Mouse (Mus musculus) liver, postnatal 0 days (tissue): Measurements from ENCODE around the gene Hyal1. TPM values are rescaled to one million over a fixed set of nuclear protein-coding genes. Genes with fewer than 3 reads are reported as not detected.

Experiments used
- ATAC-seq: fragments of 200-750 bp; cut with Nextera tagmentation; 2 replicates; pipeline ENCODE4 v1.8.0; 2017; ENCODE audit warnings: mild to moderate bottlenecking, moderate library complexity
- DNase-seq: peaks from one replicate; pipeline ENCODE4 v3.0.0-alpha.2; 2016
- H3K27ac ChIP-seq: fragments of 300-500 bp; sonication (generic); 2 replicates; pipeline ENCODE4 v1.5.1; 2014; ENCODE audit warnings: antibody characterized with exemption, moderate library complexity, mild to moderate bottlenecking, low read depth
- H3K27me3 ChIP-seq: fragments of 300-500 bp; sonication (generic); 2 replicates; pipeline ENCODE4 v1.6.1; 2014; ENCODE audit warnings: low read length, control low read depth, mixed read lengths; ENCODE audit not compliant: insufficient read depth
- H3K36me3 ChIP-seq: fragments of 300-500 bp; sonication (generic); replicated peaks from 2 replicates; pipeline ENCODE4 v1.6.1; 2014; ENCODE audit warnings: mild to moderate bottlenecking, control low read depth, low read length, moderate library complexity, mixed read lengths; ENCODE audit not compliant: insufficient read depth
- H3K4me1 ChIP-seq: fragments of 300-500 bp; sonication (generic); 2 replicates; pipeline ENCODE4 v1.6.1; 2014; ENCODE audit warnings: antibody characterized with exemption, mild to moderate bottlenecking, control low read depth; ENCODE audit not compliant: insufficient read depth
- H3K4me2 ChIP-seq: fragments of 300-500 bp; sonication (generic); 2 replicates; pipeline ENCODE4 v1.6.1; 2014; ENCODE audit warnings: low read depth, mild to moderate bottlenecking, low read length, moderate library complexity, mixed read lengths
- H3K4me3 ChIP-seq: fragments of 300-500 bp; sonication (generic); 2 replicates; pipeline ENCODE4 v1.5.1; 2014; ENCODE audit warnings: low read depth, low read length
- H3K9ac ChIP-seq: fragments of 300-500 bp; sonication (generic); replicated peaks from 2 replicates; pipeline ENCODE4 v1.6.1; 2014; ENCODE audit warnings: mild to moderate bottlenecking, moderate library complexity
- H3K9me3 ChIP-seq: fragments of 300-500 bp; sonication (generic); 2 replicates; pipeline ENCODE4 v1.6.1; 2016; ENCODE audit warnings: mild to moderate bottlenecking, control low read depth, low read length, mixed read lengths
- CTCF ChIP-seq: sonication (generic); IDR thresholded peaks from 2 replicates; pipeline ENCODE4 v1.5.1; 2016; ENCODE audit warnings: antibody characterized with exemption, low read depth
- EP300 ChIP-seq: IDR thresholded peaks from 2 replicates; pipeline ENCODE4 v1.6.1; 2016; ENCODE audit warnings: antibody characterized with exemption, low read depth, mild to moderate bottlenecking
- WGBS: fragments of 180-500 bp; shearing (Covaris S2); extraction: QIAGEN DNeasy Blood & Tissue Kit; methylation state at CpG from one replicate; pipeline ENCODE4 v1.1.7; 2014; ENCODE audit not compliant: insufficient replicate concordance; 5-methylcytosine and 5-hydroxymethylcytosine counted together
- polyA plus RNA-seq: library from polyadenylated mRNA; unstranded; fragments of >200 nt; fragmentation: Nextera tagmentation; extraction: Ambion mirVana; gene quantifications from 2 replicates; pipeline ENCODE4 v1.2.1, GENCODE M21; 2015

Hyal1 gene
- polyA plus RNA-seq, 1 experiment from 2014 or later, result 3.3 TPM

DNA sequence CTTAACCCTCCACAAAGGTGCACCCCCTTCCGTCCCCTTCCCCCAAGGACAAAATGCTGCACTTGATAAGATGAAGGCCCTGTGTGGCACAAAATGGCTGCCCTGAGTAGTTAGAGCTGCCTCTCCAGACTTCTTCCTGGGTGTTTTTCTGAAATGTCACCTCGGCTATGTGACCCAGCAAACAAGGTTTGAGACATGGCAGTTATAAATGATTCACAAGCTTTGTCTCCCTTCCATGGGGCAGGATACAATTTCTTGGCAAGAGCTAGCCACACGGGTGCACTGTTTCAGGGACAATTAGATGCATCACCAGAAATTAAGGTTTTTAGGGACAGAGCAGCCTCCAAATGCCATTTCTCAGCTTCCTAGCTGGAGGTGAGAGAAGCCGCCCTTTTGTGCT, 36.3 kb upstream of the Hyal1 start:
- ATAC-seq, result no peak
- TF ChIP-seq CTCF (0 out of 2 replicates have a peak, but pooled peaks have one; percentile 4), EP300 (no peak)

DNA sequence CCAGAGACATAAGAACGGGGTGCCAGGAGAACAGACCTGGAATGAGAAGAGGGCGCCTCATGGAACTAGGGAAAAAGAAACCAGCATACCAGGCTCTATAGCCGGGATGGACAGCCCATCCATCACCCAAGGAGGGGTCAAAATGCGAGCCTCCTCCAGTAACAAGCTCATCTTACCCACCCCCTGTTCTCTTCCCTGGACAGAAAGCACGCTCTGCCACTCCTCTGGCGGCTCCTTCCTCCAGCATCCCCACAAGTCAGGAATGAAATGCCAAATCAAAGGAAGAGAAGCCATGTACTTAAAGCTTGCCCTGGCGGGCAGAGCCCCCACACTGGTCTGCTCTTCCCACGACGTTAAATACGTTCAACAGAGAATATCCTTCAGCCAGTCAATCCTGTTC, 35.7 kb upstream of the Hyal1 start:
- no peak overlapping the region for H3K9ac ChIP-seq
- H3K27me3 ChIP-seq, result no peaks in the 10 kb centered on the region
- no peak overlapping the region for H3K27ac ChIP-seq
- H3K4me3 ChIP-seq, result no peak overlapping the region
- H3K36me3 ChIP-seq, result peaks cover 30% of the 10 kb centered on the region
- TF ChIP-seq EP300, result no peak
- TF ChIP-seq CTCF, result no peak
- H3K4me2 ChIP-seq, result peak overlapping the region; percentile 96
- ATAC-seq, result no peak
- peaks cover 28% of the 10 kb centered on the region for H3K4me1 ChIP-seq
- no peaks in the 10 kb centered on the region for H3K9me3 ChIP-seq
- WGBS, result 50% methylated on average over 10 of the region's 10 CpGs
- DNase-seq, result no peak

More for the DNA sequence above, 36.3 kb upstream of the Hyal1 start:
- no peak overlapping the region for H3K9ac ChIP-seq
- no peak for DNase-seq
- 66% methylated on average over 4 of the region's 4 CpGs for WGBS
- H3K4me2 ChIP-seq, result no peak overlapping the region
- H3K4me3 ChIP-seq, result no peak overlapping the region
- no peaks in the 10 kb centered on the region for H3K27me3 ChIP-seq
- H3K4me1 ChIP-seq, result peaks cover 33% of the 10 kb centered on the region
- no peaks in the 10 kb centered on the region for H3K9me3 ChIP-seq
- no peak overlapping the region for H3K27ac ChIP-seq
- peaks cover 30% of the 10 kb centered on the region for H3K36me3 ChIP-seq

DNA sequence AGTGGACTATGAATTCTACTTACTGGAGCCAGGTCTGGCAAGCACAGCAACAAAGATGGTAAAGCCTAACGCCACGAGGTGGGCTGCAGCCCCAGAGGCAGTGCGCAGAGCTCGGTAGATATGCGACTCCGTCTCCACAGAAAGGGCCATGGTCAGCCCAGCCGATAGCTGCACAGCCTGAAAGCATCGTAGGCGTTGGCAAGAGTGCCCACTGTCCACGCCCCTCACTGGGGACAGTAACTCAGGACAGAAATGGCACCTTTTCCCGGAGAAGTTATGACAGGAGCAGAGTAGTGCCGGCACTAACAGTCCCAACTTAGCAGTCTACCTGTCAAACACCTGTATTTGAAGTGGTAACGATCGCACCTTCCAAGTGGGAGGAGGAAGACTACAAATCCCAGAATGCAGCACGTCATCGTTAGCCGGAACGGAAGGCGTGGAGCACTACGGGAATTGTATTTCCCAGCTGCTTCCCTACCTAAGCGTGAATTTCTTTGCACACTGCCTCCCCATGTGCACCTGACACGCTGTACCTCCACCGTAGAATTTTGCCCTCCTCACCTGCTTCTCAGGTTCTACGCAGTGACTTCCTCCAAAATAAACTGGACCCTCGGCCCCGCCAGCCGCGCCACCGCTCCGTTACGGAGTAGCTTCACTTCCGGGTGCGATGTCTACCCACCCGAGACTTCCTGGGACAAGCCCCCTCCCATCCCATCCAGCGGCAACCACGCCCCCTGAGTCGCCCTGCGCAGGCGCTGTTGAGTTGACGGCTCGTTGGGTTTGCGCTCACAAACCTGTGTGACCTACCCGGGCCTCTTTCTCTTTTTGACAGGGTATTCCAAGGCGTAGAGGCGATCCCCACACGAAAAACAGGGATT, 35.0 kb upstream of the Hyal1 start, which contains the start of the genes Cyb561d2 and Nprl2:
Cyb561d2 (minus strand) TSS at position 720 of the 878 bp plus-strand sequence.
Nprl2 (plus strand) TSS at position 753 of the 878 bp plus-strand sequence.
- Histone ChIP-seq H3K4me3 (peak within 1 kb of the TSS; percentile 80), H3K4me1 (peaks cover 23% of the 10 kb centered on the region), H3K9ac (peak within 1 kb of the TSS; percentile 64), H3K4me2 (peak within 1 kb of the TSS; percentile 96), H3K9me3 (no peaks in the 10 kb centered on the region), H3K27ac (peak within 1 kb of the TSS; percentile 68), H3K36me3 (peaks cover 30% of the 10 kb centered on the region), H3K27me3 (no peaks in the 10 kb centered on the region)
- TF ChIP-seq EP300 (no peak), CTCF (no peak)
- ATAC-seq (peak; percentile 87), DNase-seq (peak; percentile 93)
- WGBS, result under 1% methylated on average over 46 of the region's 46 CpGs

DNA sequence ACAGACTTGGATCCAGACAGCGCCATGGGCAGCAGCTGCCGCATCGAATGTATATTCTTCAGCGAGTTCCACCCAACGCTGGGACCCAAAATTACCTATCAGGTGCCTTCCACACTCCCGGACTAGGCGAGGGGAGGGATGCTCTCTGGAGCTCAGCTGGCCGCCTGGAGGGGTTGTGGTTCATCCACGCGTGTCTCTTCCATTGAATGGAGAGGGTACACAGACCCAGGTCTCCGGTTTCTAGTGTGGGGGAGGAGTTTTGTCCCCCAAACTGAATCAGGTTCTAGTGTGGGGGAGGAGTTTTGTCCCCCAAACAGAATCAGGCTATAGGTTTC, 34.4 kb upstream of the Hyal1 start:
- no peaks in the 10 kb centered on the region for H3K9me3 ChIP-seq
- peak overlapping the region; percentile 64 for H3K9ac ChIP-seq
- peaks cover 30% of the 10 kb centered on the region for H3K36me3 ChIP-seq
- peak overlapping the region; percentile 96 for H3K4me2 ChIP-seq
- H3K4me3 ChIP-seq, result peak overlapping the region; percentile 80
- WGBS, result under 1% methylated on average over 11 of the region's 11 CpGs
- H3K4me1 ChIP-seq, result peaks cover 25% of the 10 kb centered on the region
- H3K27me3 ChIP-seq, result no peaks in the 10 kb centered on the region
- peak overlapping the region; percentile 68 for H3K27ac ChIP-seq
- no peak for DNase-seq
- TF ChIP-seq CTCF (no peak), EP300 (no peak)
- ATAC-seq, result peak; percentile 14

DNA sequence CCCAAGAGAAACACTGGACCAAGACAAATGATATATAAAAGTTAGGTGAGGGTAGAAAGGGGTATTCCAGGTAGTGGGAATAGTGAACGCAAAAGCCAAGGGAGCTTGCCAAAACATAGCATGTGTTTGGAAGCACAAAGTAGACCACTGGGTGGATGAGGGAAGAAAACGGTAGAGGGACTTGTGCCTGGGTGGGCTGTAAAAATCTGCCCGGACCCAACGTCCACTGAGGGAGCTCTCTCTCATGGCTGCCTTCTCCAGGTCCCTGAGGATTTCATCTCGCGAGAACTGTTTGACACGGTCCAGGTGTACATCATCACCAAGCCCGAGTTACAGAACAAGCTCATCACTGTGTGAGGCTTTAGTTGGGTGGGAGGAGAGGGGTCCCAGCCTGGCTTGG, 34.0 kb upstream of the Hyal1 start:
- H3K9ac ChIP-seq, result peak overlapping the region; percentile 64
- H3K4me1 ChIP-seq, result peaks cover 27% of the 10 kb centered on the region
- ATAC-seq (no peak), DNase-seq (no peak)
- TF ChIP-seq CTCF (no peak), EP300 (no peak)
- H3K9me3 ChIP-seq, result no peaks in the 10 kb centered on the region
- peak overlapping the region; percentile 80 for H3K4me3 ChIP-seq
- WGBS, result 49% methylated on average over 8 of the region's 8 CpGs
- H3K27me3 ChIP-seq, result no peaks in the 10 kb centered on the region
- H3K36me3 ChIP-seq, result peaks cover 27% of the 10 kb centered on the region
- H3K4me2 ChIP-seq, result peak overlapping the region; percentile 96
- no peak overlapping the region for H3K27ac ChIP-seq

DNA sequence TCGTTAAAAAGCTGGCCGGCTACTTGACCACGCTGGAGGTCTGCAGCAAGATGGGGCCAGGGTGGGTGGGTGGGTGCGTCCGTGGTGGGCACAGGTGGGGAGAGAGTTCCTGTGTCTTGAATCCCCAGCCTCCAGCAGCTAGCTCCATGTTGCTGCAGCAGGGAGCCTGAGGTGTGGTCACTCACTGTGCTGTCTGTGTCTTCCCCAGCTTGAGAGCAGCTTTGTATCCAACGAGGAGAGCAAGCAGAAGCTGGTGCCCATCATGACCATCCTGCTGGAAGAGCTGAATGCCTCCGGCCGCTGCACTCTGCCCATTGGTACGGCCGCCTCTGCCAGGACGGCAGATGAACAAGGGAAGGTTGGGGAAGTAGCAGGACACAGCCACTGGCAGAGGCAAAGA, 33.4 kb upstream of the Hyal1 start:
- DNase-seq (no peak), ATAC-seq (no peak)
- H3K9me3 ChIP-seq, result no peaks in the 10 kb centered on the region
- no peaks in the 10 kb centered on the region for H3K27me3 ChIP-seq
- H3K36me3 ChIP-seq, result peaks cover 21% of the 10 kb centered on the region
- H3K27ac ChIP-seq, result no peak overlapping the region
- peaks cover 27% of the 10 kb centered on the region for H3K4me1 ChIP-seq
- no peak for TF ChIP-seq CTCF
- no peak for TF ChIP-seq EP300
- H3K4me2 ChIP-seq, result no peak overlapping the region
- no peak overlapping the region for H3K9ac ChIP-seq
- 83% methylated on average over 11 of the region's 11 CpGs for WGBS
- no peak overlapping the region for H3K4me3 ChIP-seq
